Mouse (Mus musculus): Measurements from ENCODE around the gene Tyk2. TPM values are rescaled to one million over a fixed set of nuclear protein-coding genes. Genes with fewer than 3 reads are reported as not detected.

Tyk2 gene
- polyA plus RNA-seq, 1 experiment from 2014 or later, result 13.8 TPM

GRCm38 (mm10) chr9:21115105-21115504 is 15.9 kb downstream of the Tyk2 start:
- no peak for DNase-seq (ENCODE audit: low spot score)

GRCm38 (mm10) chr9:21114190-21114589 is 16.9 kb downstream of the Tyk2 start:
- DNase-seq (ENCODE audit: low spot score), result no peak

- DNase-seq (ENCODE audit: low spot score), result no peak
Measured at GRCm38 (mm10) chr9:21113751-21114150, 17.3 kb downstream of the Tyk2 start.

GRCm38 (mm10) chr9:21107607-21108237 is 23.3 kb downstream of the Tyk2 start:
- no peak for DNase-seq (ENCODE audit: low spot score)

GRCm38 (mm10) chr9:21105760-21106564 is 25.1 kb downstream of the Tyk2 start:
- no peak for DNase-seq (ENCODE audit: low spot score)

GRCm38 (mm10) chr9:21104814-21105213 is 26.2 kb downstream of the Tyk2 start:
- no peak for DNase-seq (ENCODE audit: low spot score)

GRCm38 (mm10) chr9:21102076-21102475 is 29.0 kb downstream of the Tyk2 start:
- no peak for DNase-seq (ENCODE audit: low spot score)

GRCm38 (mm10) chr9:21100447-21101161 is 30.4 kb downstream of the Tyk2 start:
- DNase-seq (ENCODE audit: low spot score), result no peak

GRCm38 (mm10) chr9:21097793-21098192 is 33.2 kb downstream of the Tyk2 start:
- no peak for DNase-seq (ENCODE audit: low spot score)

GRCm38 (mm10) chr9:21095958-21096357 is 35.1 kb downstream of the Tyk2 start:
- no peak for DNase-seq (ENCODE audit: low spot score)

- no peak for DNase-seq (ENCODE audit: low spot score)
Measured at GRCm38 (mm10) chr9:21093423-21093822, 37.6 kb downstream of the Tyk2 start.

GRCm38 (mm10) chr9:21091707-21092320 is 39.2 kb downstream of the Tyk2 start, which contains the start of the genes Gm38431 and Raver1:
TSS of gene Gm38431 (minus strand) at chr9:21091997.
TSS of gene Raver1 (minus strand) at chr9:21092008.
- peak; percentile 97 for DNase-seq (ENCODE audit: low spot score)

- DNase-seq (ENCODE audit: low spot score), result no peak
Measured at GRCm38 (mm10) chr9:21090972-21091706, 39.9 kb downstream of the Tyk2 start.

- DNase-seq (ENCODE audit: low spot score), result no peak
Measured at GRCm38 (mm10) chr9:21090537-21090936, 40.5 kb downstream of the Tyk2 start.

- DNase-seq (ENCODE audit: low spot score), result no peak
Measured at GRCm38 (mm10) chr9:21083324-21083723, 47.7 kb downstream of the Tyk2 start.

- DNase-seq (ENCODE audit: low spot score), result no peak
Measured at GRCm38 (mm10) chr9:21081127-21081526, 49.9 kb downstream of the Tyk2 start.

GRCm38 (mm10) chr9:21075625-21076024 is 55.4 kb downstream of the Tyk2 start:
- no peak for DNase-seq (ENCODE audit: low spot score)

GRCm38 (mm10) chr9:21074173-21074572 is 56.9 kb downstream of the Tyk2 start:
- no peak for DNase-seq (ENCODE audit: low spot score)

- DNase-seq (ENCODE audit: low spot score), result peak; percentile 82
Measured at GRCm38 (mm10) chr9:21073044-21073840, 57.8 kb downstream of the Tyk2 start, which contains the start of the genes Gm49373 and Fdx1l. TSS of gene Gm49373 (minus strand) at chr9:21073096. TSS of gene Fdx1l (minus strand) at chr9:21073614.

GRCm38 (mm10) chr9:21072641-21073040 is 58.4 kb downstream of the Tyk2 start:
- no peak for DNase-seq (ENCODE audit: low spot score)

Measured in thymus, postnatal 0 days (tissue).